Mouse (Mus musculus) limb, embryonic 12.5 days (tissue): ENCODE data around the gene C3ar1. TPM values are rescaled to one million over a fixed set of nuclear protein-coding genes. Genes with fewer than 3 reads are reported as not detected.

Experiments used
- ATAC-seq: fragments of 200-750 bp; cut with Nextera tagmentation; 2 replicates; pipeline ENCODE4 v1.8.0; 2017; ENCODE audit warnings: low read depth, moderate TSS enrichment; ENCODE audit not compliant: insufficient number of reproducible peaks, insufficient read depth, low FRiP score, low TSS enrichment
- H3K27ac ChIP-seq: fragments of 300-500 bp; sonication (generic); 2 replicates; pipeline ENCODE4 v1.5.1; 2016; ENCODE audit warnings: mild to moderate bottlenecking, moderate library complexity
- H3K27me3 ChIP-seq: fragments of 300-500 bp; sonication (generic); 2 replicates; pipeline ENCODE4 v1.6.1; 2016; ENCODE audit warnings: mild to moderate bottlenecking, moderate library complexity
- H3K36me3 ChIP-seq: fragments of 300-500 bp; sonication (generic); 2 replicates; pipeline ENCODE4 v1.6.1; 2016; ENCODE audit warnings: mild to moderate bottlenecking, moderate library complexity
- H3K4me1 ChIP-seq: fragments of 300-500 bp; sonication (generic); replicated peaks from 2 replicates; pipeline ENCODE4 v1.6.1; 2016
- H3K4me2 ChIP-seq: fragments of 300-500 bp; sonication (generic); 2 replicates; pipeline ENCODE4 v1.6.1; 2016; ENCODE audit warnings: mild to moderate bottlenecking, moderate library complexity
- H3K4me3 ChIP-seq: fragments of 300-500 bp; sonication (generic); replicated peaks from 2 replicates; pipeline ENCODE4 v1.5.1; 2016; ENCODE audit warnings: mild to moderate bottlenecking
- H3K9ac ChIP-seq: fragments of 300-500 bp; sonication (generic); replicated peaks from 2 replicates; pipeline ENCODE4 v1.6.1; 2016; ENCODE audit warnings: mild to moderate bottlenecking, moderate library complexity
- H3K9me3 ChIP-seq: fragments of 300-500 bp; sonication (generic); 2 replicates; pipeline ENCODE4 v1.6.1; 2016; ENCODE audit warnings: mild to moderate bottlenecking, moderate library complexity
- WGBS: fragments of 180-500 bp; shearing (Covaris S2); methylation state at CpG from one replicate; pipeline ENCODE4 v1.1.7; 2016; 5-methylcytosine and 5-hydroxymethylcytosine counted together
- polyA plus RNA-seq: library from polyadenylated mRNA; unstranded; fragments of >200 nt; fragmentation: Nextera tagmentation; extraction: Ambion mirVana; gene quantifications from 2 replicates; pipeline ENCODE4 v1.2.1, GENCODE M21; 2016

C3ar1 gene
- polyA plus RNA-seq, 1 experiment from 2014 or later: 1.6 TPM

DNA sequence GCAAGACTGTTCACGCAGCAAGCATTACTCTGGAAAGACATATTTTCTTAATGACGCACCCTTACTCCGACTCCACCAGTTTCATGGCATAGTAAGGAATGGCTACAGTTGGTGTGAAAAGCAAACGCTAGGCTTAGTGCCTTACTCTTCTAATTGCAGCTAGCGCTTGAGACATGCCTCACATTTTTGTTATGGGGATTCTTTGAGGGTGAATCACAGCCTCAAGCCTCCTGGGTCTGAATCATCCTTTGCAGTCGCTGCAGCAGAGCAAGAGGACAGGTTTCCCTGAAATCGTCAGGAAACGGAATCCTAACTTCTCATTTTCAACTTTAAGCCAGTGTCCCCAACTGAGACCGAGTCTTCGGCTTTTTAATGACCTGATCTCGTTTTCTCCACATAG is 13.9 kb upstream of the C3ar1 start:
- no peak overlapping the region for H3K27ac ChIP-seq
- H3K9ac ChIP-seq: no peak overlapping the region
- no peaks in the 10 kb centered on the region for H3K36me3 ChIP-seq
- no peak overlapping the region for H3K4me3 ChIP-seq
- no peak for ATAC-seq
- H3K9me3 ChIP-seq: no peaks in the 10 kb centered on the region
- 80% methylated on average over 11 of the region's 11 CpGs for WGBS
- peaks cover 2% of the 10 kb centered on the region; the same call in 1 of the 2 replicates for H3K27me3 ChIP-seq
- H3K4me1 ChIP-seq: no peaks in the 10 kb centered on the region
- H3K4me2 ChIP-seq: no peak overlapping the region

DNA sequence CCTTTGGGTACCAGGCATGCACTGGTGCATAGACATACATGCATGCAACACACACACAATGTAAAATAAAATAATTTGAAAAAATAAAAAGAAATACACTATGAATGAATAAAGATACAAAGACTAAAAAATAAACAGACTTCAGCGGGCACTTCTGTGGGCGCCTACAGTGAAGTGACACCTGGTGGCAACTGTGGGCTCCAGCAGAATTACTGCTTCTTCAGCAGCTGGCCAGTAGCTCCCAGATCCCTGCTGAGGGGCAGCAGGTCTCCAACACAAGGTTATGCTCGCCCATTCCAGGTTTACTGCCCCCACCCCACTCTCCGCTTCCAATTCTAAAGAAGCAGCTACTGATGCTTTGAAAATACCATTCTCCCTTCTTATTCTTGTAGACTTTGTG is 12.0 kb upstream of the C3ar1 start:
- Histone ChIP-seq H3K9ac (no peak overlapping the region), H3K4me3 (no peak overlapping the region), H3K27ac (no peak overlapping the region), H3K9me3 (no peaks in the 10 kb centered on the region), H3K27me3 (peaks cover 2% of the 10 kb centered on the region; the same call in 1 of the 2 replicates), H3K4me2 (no peak overlapping the region), H3K4me1 (no peaks in the 10 kb centered on the region), H3K36me3 (no peaks in the 10 kb centered on the region)
- no peak for ATAC-seq
- WGBS: 61% methylated on average over 4 of the region's 4 CpGs

DNA sequence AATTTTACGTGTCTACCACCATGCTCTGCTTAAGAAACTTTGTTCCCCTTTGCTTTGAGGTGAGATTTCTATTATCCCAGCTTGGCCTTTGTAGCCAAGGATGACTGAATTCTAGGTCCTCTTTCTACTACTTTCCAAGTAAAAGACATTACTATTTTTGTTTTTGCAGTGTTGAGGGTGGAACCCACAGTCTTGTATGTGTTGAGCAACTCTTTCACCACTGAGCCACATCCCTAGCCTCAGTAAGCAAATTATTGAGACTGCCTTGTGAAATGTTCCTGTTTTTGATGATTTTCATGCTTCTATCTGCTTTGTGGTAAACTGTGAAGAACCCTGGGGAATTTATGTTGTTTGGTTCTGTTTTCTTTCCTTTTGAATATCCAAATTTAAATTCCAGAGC is 6.9 kb upstream of the C3ar1 start:
- no peak overlapping the region for H3K4me2 ChIP-seq
- WGBS: 83% methylated on average over 1 of the region's 1 CpGs
- no peaks in the 10 kb centered on the region for H3K36me3 ChIP-seq
- H3K9ac ChIP-seq: no peak overlapping the region
- ATAC-seq: no peak
- H3K27ac ChIP-seq: no peak overlapping the region
- no peak overlapping the region for H3K4me3 ChIP-seq
- H3K4me1 ChIP-seq: no peaks in the 10 kb centered on the region
- H3K27me3 ChIP-seq: no peaks in the 10 kb centered on the region
- H3K9me3 ChIP-seq: peaks cover 17% of the 10 kb centered on the region

DNA sequence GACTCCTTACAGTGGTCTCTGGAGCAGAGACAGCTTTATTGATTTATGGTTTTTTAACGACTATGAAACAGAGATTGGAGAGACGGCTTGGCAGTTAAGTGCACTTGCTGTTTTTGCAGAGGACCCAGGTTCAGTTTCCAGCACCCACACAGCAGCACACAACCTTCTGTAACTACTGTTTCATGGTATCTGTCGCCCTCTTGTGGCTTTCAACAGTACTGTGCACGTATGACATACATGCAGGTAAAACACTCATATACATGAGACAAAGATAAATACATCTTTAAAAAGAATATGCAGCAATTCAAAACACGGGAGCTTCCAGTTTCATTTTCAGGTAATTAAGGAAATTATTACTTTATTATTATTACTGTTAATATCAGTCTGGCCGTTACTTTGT is 6.5 kb upstream of the C3ar1 start:
- H3K4me3 ChIP-seq: no peak overlapping the region
- H3K9ac ChIP-seq: no peak overlapping the region
- H3K9me3 ChIP-seq: peaks cover 17% of the 10 kb centered on the region
- no peaks in the 10 kb centered on the region for H3K27me3 ChIP-seq
- no peak for ATAC-seq
- no peak overlapping the region for H3K27ac ChIP-seq
- no peaks in the 10 kb centered on the region for H3K4me1 ChIP-seq
- 80% methylated on average over 6 of the region's 6 CpGs for WGBS
- H3K36me3 ChIP-seq: no peaks in the 10 kb centered on the region
- no peak overlapping the region for H3K4me2 ChIP-seq

DNA sequence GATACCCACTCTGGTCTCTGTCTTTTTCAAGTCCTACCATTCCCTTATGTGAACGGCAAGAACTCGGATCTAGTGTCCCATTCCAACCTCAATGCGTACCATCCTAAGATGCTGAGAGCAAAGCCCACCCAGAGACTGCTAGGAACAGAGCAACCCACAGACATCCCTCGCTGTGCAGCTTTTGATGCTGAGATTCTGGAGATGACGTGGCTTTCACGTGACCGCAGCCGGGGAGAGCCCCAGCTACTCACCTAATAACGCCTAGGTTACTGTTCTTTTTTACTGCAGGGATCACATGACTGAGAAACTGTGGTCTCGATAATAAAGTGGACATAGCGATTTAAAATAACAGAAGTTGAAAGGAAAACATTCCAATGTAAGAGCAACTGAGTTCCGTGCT is 1.4 kb downstream of the C3ar1 start:
- no peak overlapping the region for H3K27ac ChIP-seq
- no peaks in the 10 kb centered on the region for H3K27me3 ChIP-seq
- 81% methylated on average over 12 of the region's 12 CpGs for WGBS
- H3K4me1 ChIP-seq: no peaks in the 10 kb centered on the region
- H3K36me3 ChIP-seq: no peaks in the 10 kb centered on the region
- ATAC-seq: no peak
- H3K4me3 ChIP-seq: no peak overlapping the region
- peaks cover 5% of the 10 kb centered on the region; the same call in 1 of the 2 replicates for H3K9me3 ChIP-seq
- H3K4me2 ChIP-seq: no peak overlapping the region
- H3K9ac ChIP-seq: no peak overlapping the region

DNA sequence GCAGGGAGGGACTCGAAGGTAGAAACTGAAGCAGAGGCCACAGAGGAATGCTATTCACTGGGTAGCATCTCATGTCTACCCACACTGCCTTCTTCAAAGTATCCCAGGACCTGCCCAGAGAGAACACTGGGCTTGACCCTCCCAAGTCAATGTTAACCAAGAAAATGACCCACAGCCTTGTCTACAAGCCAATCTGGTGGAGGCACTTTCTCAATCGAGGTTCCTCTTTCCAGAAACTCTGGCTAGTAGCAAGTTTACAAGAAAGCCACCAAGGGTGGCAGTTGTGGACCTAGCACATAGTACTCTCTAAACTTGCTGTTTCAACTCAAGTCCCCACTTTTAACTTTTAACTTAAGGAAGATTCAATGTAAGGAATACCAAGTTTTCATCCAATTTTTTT is 3.3 kb downstream of the C3ar1 start:
- Histone ChIP-seq H3K9ac (no peak overlapping the region), H3K27ac (no peak overlapping the region), H3K4me3 (no peak overlapping the region), H3K4me1 (no peaks in the 10 kb centered on the region), H3K4me2 (no peak overlapping the region), H3K9me3 (peaks cover 4% of the 10 kb centered on the region; the same call in 1 of the 2 replicates), H3K27me3 (no peaks in the 10 kb centered on the region), H3K36me3 (no peaks in the 10 kb centered on the region)
- 74% methylated on average over 2 of the region's 2 CpGs for WGBS
- no peak for ATAC-seq

DNA sequence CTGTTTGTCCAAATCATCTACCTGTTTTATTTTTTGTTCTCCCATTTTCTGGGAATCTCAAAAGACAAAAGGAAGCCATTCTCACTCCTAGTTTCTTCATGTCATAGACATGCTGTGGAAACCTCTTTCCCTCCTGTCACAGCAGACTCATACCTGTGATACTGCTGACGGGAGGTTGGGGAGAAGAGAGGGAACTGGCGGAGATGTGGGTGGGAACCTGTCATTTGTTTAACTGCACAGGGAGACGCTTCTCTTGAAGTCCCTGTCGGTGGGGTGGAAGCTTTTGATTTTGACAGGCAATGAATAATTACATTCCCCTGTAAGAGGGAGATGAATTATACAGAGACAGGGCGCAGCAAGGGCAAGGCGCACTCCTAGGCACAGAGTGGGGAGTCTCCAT is 12.2 kb downstream of the C3ar1 start:
- H3K27me3 ChIP-seq: no peaks in the 10 kb centered on the region
- no peak overlapping the region for H3K9ac ChIP-seq
- no peak overlapping the region for H3K4me3 ChIP-seq
- H3K4me2 ChIP-seq: no peak overlapping the region
- peaks cover 71% of the 10 kb centered on the region for H3K36me3 ChIP-seq
- ATAC-seq: no peak
- H3K9me3 ChIP-seq: 0 out of 2 replicates have a peak, but pooled peaks cover 3% of the 10 kb centered on the region
- no peaks in the 10 kb centered on the region for H3K4me1 ChIP-seq
- H3K27ac ChIP-seq: no peak overlapping the region
- 76% methylated on average over 6 of the region's 6 CpGs for WGBS

DNA sequence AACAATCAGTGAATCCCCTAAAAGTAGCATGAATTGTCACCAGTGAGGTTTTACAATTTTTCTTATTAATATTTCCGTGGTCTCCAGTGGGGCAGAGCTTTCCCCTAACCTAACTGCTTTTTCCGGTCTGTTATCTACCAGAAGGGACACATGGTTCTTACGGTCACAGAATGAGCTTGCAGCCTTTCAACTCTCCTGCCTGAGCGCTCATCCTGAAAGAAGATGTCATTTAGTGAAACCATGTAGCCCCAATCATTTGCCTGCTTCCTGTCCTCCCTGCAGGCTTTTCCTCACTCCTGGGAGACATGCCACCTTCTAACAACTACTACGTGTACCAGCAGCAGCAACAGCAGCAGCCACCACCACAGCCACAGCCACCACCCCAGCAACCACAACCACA is 18.4 kb downstream of the C3ar1 start:
- Histone ChIP-seq H3K36me3 (peaks cover 99% of the 10 kb centered on the region), H3K9ac (no peak overlapping the region), H3K27ac (no peak overlapping the region), H3K4me1 (no peaks in the 10 kb centered on the region), H3K4me3 (no peak overlapping the region), H3K9me3 (peaks cover 6% of the 10 kb centered on the region; the same call in 1 of the 2 replicates), H3K4me2 (no peak overlapping the region), H3K27me3 (no peaks in the 10 kb centered on the region)
- ATAC-seq: no peak
- 92% methylated on average over 5 of the region's 5 CpGs for WGBS

DNA sequence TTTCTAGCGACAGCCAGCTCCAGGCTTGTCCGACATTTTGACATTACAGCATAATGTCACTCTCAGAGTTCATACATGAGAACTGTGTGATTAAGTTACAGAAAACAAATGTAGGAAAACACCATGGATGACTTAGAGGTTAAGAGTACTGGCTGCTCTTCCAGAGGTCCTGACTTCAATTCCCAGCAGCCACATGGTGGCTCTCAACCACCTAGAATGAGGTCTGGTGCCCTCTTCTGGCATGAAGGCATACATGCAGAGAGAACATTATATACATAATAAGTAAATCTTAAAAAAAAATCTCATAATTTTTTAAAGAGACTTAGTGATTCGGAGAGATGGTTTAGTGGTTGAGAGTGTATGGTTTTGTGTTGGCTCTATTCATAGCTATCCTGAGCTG is 19.0 kb downstream of the C3ar1 start:
- H3K27me3 ChIP-seq: no peaks in the 10 kb centered on the region
- no peak overlapping the region for H3K4me3 ChIP-seq
- H3K36me3 ChIP-seq: peaks cover 99% of the 10 kb centered on the region
- 94% methylated on average over 3 of the region's 3 CpGs for WGBS
- peaks cover 6% of the 10 kb centered on the region; the same call in 1 of the 2 replicates for H3K9me3 ChIP-seq
- H3K27ac ChIP-seq: no peak overlapping the region
- no peak overlapping the region for H3K9ac ChIP-seq
- H3K4me2 ChIP-seq: no peak overlapping the region
- H3K4me1 ChIP-seq: no peaks in the 10 kb centered on the region
- ATAC-seq: no peak

DNA sequence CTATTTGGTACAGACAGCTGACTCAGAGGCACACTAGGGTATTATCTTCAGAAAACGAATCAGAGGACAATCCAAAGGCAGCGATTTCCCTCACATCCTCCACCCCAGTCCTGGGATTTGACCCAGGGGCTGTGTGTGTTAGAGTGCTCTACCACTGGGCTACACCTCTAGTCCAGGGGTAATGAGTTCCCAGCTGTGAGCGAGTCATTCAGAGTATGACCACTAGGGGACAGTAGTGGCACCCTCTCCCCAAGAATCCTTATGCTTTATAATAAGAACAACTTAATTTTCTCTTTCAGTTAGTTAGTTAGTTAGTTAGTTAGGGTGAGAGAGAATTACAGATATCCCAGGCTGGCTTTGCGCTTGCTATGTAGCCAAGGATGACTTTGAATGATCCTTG is 21.6 kb downstream of the C3ar1 start:
- H3K36me3 ChIP-seq: peaks cover 88% of the 10 kb centered on the region
- ATAC-seq: no peak

DNA sequence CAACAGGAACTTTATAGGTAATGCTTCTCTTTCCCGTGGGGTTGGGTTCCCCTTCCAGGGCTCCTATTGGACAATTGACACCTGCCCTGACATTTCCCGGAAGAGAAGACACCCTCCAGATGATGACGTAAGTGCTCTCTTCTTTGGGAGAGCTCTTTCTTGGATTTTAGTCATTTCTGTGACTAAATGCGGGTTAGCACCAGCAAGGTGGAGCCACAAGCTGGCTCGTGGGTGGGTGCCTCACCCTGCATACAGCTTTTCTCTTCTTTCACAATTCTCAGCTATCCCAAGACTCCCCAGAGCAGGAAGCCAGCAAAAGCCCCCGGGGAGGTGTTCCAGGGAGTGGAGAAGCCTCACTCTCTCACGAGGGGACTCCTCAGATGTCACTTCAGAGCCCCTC is 23.1 kb downstream of the C3ar1 start:
- H3K27ac ChIP-seq: no peak overlapping the region
- ATAC-seq: no peak
- H3K36me3 ChIP-seq: peaks cover 81% of the 10 kb centered on the region
- H3K4me3 ChIP-seq: no peak overlapping the region
- H3K9me3 ChIP-seq: peaks cover 6% of the 10 kb centered on the region; the same call in 1 of the 2 replicates
- no peaks in the 10 kb centered on the region for H3K4me1 ChIP-seq
- no peaks in the 10 kb centered on the region for H3K27me3 ChIP-seq
- no peak overlapping the region for H3K4me2 ChIP-seq
- no peak overlapping the region for H3K9ac ChIP-seq
- WGBS: 84% methylated on average over 7 of the region's 7 CpGs

More for the DNA sequence above, 21.6 kb downstream of the C3ar1 start:
- peaks cover 6% of the 10 kb centered on the region; the same call in 1 of the 2 replicates for H3K9me3 ChIP-seq
- 67% methylated on average over 4 of the region's 4 CpGs for WGBS
- H3K27ac ChIP-seq: no peak overlapping the region
- H3K4me3 ChIP-seq: no peak overlapping the region
- H3K4me2 ChIP-seq: no peak overlapping the region
- H3K4me1 ChIP-seq: no peaks in the 10 kb centered on the region
- no peaks in the 10 kb centered on the region for H3K27me3 ChIP-seq
- H3K9ac ChIP-seq: no peak overlapping the region

DNA sequence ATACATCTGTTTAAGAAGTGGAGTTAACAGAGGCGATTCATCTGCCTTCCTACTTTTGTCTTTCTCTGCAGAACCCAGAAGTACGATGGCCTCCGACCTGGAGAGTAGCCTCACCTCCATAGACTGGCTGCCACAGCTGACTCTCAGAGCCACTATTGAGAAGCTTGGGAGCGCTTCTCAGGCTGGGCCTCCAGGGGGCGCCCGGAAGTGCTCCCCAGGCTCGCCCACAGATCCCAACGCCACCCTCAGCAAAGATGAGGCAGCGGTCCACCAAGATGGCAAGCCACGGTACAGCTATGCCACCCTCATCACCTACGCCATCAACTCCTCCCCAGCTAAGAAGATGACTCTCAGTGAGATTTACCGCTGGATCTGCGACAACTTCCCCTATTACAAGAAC is 27.9 kb downstream of the C3ar1 start:
- Histone ChIP-seq H3K36me3 (peaks cover 35% of the 10 kb centered on the region), H3K27me3 (no peaks in the 10 kb centered on the region), H3K4me1 (peaks cover 27% of the 10 kb centered on the region), H3K9me3 (no peaks in the 10 kb centered on the region), H3K9ac (no peak overlapping the region), H3K4me3 (no peak overlapping the region), H3K27ac (no peak overlapping the region), H3K4me2 (no peak overlapping the region)
- no peak for ATAC-seq
- 42% methylated on average over 13 of the region's 13 CpGs for WGBS
